Mouse (Mus musculus) urinary bladder, adult 2 months (tissue): Measurements from ENCODE around the gene Smox. TPM values are rescaled to one million over a fixed set of nuclear protein-coding genes. Genes with fewer than 3 reads are reported as not detected.
A peak's percentile ranks its signal among the peaks of the same experiment; 100 is the strongest.

Source experiments
- DNase-seq: peaks from one replicate; pipeline ENCODE4 v3.0.0; 2022; ENCODE audit warnings: low spot score
- polyA plus RNA-seq: library from polyadenylated mRNA; depleted of rRNA; stranded (reverse); fragments of >200 nt; gene quantifications from 2 replicates; pipeline ENCODE4 v1.2.3, GENCODE M21; 2012

Gene Smox
- polyA plus RNA-seq, 1 experiment, result 18.4 TPM

DNA sequence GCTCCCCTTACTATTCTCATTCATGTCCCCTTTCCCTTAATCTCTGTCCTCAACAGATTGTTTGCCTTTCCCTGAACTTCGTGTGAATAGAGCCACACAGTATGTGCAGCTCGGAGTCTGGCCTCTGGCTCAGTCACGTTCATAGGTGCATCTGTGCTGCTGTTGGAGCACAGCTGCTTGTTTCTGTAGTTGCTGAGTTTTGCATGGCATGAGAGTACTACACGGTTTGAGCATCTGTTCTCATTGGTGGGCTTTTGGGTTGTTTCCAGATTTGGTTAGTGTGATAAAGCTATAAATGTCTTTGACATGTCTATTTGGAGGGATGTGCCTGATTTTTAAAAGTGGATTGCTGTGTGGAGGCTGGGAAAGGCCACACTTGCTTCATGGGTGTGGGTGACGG lies 19.2 kb downstream of the Smox start:
- no peak for DNase-seq

DNA sequence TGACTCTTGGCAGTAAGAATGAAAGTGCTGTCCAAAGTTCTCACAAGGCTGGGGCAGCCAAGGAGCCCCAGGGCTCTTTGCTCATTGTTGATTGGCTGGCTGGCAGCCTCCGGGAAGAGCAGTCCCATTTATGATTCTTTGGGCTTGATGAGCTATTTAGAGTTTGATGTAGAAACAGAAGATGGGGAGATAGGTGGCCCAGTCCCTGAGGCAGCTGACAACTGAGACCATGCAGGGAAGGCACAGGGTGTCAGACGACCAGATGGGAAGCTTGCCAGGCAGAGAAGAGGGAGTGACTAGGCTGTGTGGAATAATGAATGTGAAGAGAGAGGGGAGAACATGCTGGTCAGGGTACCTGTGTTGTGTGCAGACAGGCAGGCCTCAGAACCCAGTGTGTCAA lies 22.2 kb downstream of the Smox start:
- no peak for DNase-seq

DNA sequence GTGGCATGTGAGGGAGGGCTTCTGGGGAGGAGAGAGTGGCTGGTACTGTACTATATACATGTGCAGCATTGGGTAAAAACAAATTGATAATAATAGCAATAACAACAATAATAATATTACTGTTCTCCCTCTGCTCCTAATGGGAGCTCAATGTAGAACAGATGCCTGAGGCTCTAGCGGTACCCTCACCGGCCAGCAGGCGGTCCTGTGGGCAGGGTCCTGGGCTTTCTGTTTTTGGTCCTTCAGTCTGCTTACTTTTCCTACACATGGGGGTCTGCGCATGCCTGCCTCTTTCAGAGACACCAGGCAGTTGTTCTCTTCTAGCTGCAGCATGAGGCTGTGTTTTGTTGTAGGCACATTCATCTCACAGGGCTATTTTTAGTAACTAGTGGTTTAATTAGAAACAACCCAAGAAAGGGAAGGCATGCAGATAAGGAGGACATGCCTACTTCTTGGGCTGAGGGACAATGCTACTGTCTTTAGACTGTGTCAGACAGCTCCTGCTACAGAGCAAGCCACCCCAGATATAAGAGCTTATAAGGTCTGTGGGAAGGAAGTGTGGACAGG lies 22.8 kb downstream of the Smox start:
- no peak for DNase-seq

DNA sequence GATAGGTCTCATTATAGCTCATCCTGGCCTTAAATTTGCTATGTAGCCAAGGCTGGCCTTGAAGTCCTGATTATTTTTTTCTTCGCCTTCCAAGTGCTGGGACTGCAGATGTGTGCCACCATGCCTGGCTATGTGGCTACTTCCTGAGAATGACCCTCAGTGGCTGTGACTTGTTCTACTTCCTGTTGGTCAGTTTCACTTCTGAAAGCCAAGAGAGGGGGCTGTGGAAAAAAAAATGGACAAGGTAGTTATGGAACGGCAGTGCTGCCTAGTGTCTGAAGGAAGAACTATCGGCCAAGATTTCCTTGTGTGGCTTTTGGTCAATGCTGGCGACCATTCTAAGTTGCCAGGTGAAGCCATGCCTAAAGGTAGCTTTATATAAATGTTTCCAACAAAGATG lies 26.3 kb downstream of the Smox start:
- no peak for DNase-seq

DNA sequence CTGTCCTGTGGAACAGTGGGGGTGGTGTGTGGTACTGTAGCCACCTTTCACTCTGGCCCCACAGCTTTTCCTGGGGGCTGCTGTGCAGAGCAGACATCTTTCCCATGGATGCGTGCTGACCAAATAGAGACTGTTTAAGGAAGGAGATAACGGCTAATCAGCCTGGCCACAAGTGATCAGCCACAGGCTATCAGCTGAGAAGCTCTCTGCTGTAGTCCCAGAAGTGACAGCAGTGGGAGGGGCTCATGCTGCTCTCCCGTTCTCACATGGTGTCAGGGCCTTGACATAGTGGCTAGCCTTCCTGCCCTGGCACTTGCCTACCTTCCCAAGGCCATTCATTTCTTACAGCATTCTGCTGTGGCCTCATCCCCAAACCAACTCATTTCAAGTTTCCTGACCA lies 27.5 kb downstream of the Smox start:
- DNase-seq, result no peak

DNA sequence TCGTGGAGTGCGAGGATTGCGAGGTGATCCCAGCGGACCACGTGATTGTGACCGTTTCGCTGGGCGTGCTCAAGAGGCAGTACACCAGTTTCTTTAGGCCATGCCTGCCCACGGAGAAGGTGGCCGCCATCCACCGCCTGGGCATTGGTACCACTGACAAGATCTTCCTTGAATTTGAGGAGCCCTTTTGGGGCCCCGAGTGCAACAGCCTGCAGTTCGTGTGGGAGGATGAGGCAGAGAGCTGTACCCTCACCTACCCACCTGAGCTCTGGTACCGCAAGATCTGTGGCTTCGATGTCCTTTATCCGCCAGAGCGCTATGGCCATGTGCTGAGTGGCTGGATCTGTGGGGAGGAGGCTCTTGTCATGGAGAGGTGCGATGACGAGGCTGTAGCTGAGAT lies 29.4 kb downstream of the Smox start:
- no peak for DNase-seq

DNA sequence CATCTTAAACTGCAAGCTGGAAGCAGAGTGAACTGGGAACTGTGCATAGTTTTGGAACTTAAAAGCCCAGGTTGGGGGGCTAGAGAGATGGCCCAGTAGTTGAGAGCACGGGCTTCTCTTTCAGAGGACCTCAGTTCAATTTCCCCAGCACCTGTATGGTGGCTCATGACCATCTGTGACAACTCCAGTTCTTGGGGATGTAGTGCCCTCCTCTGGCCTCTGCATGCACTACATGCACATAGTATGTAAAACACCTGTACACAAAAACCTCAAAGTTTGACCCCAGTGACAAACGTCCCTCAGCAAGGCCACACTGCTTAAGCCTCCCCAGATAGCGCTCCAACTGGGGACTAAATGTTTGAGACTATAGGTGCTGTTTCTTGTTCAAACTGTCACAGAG lies 35.8 kb downstream of the Smox start:
- DNase-seq, result no peak

DNA sequence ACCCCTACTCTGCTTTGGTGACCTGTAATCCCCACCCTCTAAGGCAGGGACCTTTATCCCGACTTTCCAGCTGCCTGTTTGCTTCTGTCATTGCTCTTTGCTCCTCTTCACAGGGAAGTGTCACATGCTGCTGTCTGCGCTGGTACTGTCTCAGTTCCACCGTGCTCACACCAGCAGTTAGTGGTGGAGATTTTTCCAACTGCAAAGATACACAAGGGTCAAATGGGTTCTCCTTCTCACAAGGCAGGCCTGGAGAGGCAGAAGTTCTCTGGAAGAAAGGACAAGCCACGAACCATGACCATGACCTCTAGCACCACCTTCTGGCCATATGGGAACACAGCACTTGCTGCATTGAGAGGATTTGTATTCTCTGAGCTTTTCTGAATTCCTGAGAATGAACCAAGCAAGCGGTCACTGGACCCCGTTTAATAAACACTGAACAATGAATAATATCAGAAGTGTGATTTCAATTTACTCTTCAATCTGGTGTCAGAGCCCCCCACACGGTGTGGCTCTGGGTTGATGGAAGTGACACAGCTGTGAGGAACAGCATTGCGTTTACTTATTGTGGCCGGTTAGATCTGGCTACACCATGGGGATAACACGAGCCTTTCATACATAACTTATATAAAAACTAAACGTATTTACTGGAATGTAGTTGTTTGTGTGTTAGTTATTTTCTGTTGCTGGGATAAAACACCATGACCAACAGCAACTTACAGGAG lies 38.8 kb downstream of the Smox start:
- DNase-seq, result no peak

DNA sequence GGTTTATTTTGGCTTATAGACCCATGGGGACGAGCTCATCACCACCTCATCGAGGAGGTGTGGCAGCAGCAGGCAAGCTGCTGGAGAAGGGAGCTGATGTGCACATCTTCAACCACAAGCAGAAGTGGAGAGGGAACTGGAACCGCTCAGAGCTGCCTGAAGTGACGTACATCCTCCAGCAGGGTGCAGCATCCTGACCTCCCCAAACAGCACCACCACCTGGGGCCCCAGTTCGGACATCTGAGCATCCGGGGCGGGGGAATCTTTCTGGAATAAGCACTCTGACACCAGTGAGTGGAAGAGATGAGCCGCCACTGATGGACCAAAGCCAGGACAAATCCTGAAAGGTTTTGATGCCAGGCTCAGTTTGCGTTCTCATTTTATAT lies 39.3 kb downstream of the Smox start:
- no peak for DNase-seq

DNA sequence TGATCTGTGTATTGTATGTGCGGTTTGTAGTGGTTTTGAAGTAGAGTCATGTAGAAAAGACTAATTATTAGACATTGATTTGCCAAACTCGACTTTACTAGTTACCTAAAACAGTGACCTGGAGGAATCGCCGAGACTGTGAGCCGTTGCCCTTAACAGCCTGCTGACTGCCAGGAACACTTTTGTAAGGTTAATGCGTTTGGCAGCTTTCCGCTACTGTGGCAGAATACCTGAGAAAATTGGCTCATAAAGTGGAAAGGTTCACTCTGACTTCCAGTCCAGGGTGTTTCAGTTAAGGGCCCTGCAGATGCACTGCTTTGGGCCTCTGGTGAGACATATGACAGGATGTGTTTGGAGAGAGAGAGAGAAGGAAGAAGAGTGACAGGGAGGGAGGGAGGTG lies 40.0 kb downstream of the Smox start:
- no peak for DNase-seq

DNA sequence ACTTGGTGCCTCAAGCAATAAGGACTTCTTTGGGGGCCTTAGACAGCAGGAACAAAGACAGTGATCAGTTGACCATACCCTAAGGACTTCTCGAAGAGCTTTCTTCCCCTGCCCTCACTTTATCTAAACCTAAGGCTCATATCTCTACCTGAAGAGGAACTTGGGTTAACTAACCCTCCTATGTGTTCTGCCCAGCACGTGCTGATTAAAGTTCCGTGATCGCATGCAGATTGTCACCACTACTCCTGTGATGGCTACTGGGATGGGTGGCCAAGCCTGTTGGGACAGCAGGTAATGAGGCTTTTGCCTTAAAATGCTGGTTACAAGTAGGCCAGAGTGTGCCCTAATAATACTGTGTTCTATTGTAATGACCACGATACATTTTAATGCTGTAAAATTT lies 43.9 kb downstream of the Smox start:
- no peak for DNase-seq

DNA sequence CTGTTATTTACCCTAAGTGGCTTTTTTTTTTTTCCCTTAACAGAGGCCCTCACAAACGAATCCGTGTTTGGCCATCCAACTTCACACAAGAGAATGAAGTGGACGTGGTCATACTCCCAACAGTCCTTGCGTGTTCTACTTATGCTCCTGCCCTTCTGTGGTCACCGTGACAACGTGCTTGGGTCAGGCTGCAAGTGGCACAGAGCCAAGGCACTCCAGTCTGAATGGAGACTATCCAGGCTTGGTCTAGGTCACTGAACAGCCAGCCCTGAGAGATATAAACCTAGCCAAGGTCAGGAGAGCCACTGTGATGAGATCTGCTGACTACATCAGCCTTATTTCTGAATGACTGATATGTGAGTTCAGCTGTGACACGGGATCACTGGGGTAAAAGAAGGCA lies 47.0 kb downstream of the Smox start:
- DNase-seq, result no peak

DNA sequence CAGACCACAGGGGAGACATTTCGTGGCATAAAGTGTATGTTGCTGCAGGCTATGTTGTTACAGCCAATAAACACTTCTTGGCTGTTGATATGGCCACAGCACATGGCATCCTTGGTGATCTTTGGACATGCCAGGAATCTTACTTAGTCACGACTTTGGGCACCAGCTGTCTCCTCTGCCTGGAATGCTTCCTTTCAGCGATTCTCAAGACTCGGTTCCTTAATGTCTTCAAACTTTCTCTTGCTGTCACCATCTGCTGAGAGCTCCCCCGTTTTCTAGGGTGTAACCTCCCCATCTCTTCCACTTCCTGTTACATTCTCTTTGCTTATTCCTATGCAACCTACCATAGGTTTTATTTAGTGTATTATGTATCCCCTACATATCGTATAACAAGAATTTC lies 48.5 kb downstream of the Smox start:
- no peak for DNase-seq

DNA sequence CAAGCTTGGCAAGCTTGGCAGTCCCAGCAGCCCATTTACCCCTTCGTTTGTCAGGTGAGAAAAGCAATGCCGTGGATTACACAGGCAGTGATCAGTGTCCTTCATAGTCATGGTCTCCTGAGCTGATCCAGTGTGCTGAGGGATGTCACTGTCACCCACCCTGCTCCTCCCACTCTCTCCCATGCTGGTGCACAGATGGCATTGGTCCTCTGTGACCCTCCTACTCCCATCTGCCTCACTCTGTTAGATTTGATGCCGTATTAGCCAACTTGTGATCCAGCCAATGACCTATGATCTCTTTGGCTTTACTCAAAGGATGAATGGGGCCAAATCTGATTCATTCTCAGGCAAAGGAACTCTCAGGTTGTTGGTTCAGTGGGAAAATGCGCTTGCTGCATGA lies 50.4 kb downstream of the Smox start:
- DNase-seq, result no peak

DNA sequence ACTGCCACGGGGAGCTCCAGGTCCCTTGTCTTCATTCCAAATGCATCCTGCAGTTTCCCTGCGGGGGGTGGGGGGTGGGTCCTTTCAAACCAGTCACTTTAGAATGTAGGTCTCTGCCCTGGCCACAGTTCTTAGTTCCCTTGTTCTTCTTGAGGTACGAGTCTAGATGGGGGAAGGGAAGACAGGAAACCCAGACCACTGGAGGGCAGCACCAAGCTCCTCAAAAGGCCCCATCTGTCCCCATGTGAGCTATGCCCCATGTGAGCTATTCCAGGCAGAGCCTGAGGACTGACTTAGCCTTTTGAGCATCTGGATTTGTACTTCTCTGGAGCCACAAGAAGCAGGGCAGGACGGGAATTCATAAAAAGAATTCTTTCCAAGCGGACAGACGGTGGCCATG lies 51.2 kb downstream of the Smox start:
- DNase-seq, result no peak

DNA sequence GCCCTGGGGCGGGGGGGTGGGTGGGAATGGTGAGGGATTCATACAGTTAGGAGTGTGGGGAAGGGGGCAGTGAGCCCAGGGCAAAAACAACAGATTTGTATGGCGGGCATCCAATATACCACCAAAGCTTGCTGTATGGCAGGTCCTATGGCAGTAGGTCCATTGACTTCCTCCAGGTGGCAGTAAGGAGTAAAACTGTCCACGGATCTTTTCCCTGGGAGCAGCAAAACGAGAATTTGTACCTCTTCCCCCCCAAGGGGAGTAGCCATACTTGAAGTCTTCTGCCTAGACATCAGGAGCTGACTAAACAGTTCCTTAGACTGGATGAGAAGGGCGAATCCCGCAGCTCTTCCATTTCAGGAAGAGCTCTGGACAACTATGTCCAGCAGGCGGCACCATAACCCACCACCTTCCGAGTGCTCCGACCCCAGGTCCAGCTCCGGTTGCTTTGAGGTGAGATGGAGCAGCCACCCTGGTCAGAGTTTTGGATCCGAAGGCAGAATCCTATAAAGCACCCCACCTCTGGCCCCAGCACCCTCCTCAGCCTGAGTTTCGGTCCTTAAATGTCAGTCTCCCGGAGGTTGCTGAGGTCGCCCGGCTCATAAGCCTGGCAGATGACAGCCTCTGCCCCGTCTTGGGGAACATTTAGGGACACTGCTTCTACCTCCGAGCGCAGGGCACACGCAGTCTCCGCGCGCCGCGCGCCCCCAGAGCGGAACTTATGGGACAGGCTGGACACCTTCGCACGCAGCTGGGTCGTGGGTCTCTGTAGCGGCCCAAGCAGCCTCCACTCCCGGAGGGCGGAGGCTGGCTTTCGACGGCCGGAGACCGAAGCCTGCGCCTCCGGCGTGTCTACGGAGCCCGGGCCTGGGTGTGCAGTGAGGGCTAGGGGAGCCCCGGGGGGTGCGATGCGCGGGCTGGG lies 54.4 kb downstream of the Smox start:
- DNase-seq, result peak; percentile 52

DNA sequence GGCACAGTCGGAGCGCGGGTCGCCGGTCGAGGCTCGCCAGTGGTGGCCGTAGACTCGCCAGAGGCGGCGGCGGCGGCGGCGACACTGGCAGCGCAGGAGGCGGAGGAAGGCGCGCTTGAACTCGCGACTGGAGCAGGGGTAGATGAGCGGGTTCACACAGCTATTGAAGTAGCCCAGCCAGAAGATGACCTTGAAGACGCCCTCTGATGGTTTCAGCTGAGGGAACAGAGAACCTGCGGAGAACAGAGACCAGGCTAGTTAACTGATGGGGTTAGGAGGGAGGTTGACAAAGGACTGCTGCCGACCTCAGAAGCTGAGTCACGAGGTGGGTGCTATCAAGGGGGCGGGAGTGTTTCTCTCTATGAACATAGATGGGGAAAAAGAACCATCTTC lies 55.0 kb downstream of the Smox start:
- DNase-seq, result no peak

DNA sequence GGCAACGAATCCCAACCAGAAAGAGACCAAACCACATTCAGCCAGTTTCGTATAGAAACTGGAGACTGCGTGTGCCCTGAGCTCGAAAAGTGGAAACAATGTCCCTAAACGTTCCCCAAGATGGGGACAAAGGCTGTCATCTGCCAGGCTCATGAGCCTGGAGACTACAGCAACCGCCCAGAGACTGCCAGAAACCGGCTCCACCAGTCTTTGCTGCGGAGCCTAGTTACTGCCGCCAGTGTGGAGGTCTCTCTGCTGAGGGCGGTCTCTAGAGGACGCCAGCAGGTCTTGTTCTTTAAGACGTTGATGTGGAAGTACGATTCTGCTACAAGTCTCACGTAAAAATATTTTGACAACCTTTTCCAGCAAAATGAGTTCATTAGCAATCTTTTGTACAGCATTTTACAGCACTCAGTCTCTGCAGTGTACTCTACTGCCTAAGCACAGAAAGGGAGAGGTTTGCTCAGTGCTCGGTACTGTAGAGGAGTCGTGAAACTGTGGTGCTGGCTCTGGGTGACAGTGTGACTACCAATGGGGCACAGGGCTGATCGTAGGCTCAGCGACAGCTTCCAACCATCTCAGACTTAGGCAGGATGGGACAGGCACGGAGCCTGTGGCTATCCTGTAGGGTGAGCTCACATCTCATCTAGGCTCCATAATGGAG lies 55.6 kb downstream of the Smox start:
- no peak for DNase-seq

DNA sequence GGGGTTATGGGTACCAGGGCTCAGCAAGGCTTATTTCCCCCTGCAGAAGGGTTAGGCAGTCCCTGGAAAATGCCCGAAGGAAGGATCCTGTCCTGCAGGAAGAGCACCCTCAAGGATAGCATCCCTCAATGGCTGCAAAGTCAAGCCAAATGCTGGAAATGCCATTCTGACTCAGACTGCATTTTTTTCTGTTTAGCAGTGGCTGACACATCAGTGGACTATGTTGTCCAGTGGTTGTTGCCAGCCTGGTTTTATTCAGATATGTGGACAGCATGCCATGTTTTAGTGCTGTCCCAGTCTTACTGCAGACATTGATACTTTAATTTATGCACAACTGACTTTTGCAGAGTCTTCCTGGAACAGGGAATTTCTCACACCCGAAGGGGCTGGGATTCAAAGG lies 57.0 kb downstream of the Smox start:
- DNase-seq, result no peak

DNA sequence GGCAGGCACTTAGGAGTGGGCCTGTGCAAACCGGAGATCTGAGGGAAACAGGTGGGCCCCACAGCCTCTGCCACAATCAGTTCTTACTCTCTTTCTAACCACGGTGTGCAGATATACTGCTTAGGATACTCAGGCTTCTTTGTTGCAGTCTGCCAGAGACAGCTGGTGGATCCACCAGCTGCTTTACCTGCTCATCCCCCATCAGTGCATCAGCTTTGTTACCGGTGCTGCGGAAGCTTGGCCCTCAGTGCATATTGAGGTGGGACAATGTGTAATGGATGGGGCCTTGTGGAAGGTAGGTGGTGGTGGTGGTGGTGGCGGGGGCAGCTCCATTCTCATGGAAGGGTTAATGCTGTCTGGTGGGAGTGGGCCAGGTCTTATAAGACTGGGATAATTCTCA lies 57.8 kb downstream of the Smox start:
- no peak for DNase-seq

DNA sequence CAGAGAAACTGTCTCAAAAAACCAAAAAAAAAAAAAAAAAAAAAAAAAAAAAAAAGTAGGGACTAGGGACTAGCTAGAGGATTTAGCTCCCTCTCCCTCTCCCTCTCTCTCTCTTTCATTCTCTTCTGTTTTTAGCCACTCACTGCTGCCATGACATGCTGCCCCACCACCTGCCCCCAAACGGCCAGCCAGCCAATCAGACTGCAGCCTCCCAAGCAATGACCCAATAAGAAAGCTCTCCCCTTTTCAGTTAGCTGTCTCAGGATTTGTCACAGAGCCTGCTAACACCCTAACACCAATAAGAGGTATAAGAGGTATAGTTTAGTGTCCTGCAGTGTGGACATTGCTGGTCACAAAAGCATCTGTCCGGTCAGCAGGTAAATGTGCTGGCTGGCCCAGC lies 59.2 kb downstream of the Smox start:
- no peak for DNase-seq

DNA sequence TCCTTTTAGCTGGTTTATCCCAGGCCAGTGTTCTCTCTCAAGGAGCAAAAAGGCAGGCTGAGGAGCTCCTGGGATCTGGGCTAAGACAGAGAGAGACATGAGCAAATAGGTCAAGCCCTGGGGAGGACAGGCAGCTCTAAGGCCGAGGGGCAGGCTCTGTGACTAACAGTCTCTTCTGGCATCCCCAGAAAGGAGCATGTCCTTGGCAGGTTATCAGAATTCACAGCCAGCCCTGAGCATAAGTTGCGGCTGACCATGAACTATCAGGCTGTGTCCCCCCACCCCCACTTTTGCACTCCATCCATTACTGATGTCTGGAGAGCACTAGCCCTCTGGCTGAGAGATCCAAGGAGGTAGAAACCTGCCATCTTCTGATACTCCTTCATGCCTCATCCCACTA lies 59.6 kb downstream of the Smox start:
- no peak for DNase-seq
